Mouse (Mus musculus): ENCODE measurements at regions not wholly inside any gene's neighbourhood (a gene's known extent, or its start where the extent isn't known, plus 50 kb on each side); places are given as distances from the start of the nearest gene placed in this dataset.

DNA sequence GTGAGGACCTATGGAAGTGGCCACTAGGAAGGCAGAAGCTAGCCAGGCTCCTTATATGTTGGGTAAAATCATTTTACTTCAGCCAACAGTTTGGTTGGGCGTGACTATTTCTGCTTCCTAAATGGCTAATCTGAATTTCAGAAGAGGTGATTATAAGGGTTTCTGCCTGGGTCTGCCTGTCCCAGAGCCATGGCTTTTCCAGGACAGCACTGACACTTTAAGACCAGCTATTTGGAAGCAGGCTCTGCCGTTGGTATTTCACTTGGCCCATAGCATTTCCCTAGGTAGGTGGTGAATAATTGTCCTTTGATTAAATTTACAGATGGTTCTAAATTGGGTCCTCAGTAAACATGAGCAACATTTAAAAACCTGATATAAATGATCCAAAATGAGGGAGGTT is 240.3 kb downstream of the Plpp3 start:
- no peak for DNase-seq

DNA sequence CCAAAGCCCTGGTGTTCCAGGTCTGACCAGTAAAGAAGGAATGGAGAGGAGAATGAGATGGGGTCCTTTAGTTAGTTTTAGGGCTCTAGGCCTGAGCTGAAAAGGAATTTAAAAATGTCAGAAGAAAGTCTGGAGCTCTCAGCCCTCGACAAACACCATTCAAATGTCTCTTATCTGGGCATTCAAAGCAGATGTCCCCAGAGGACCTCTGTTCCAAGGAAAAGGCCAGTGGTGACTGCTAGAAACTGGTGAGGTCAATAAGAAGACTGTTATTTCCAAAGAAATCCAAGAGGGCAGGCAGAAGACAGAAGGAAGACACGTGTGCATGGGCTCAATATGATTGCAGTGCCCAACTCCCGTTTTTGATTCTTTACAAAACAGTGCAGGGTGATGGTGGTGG is 244.9 kb downstream of the Plpp3 start:
- DNase-seq = no peak

DNA sequence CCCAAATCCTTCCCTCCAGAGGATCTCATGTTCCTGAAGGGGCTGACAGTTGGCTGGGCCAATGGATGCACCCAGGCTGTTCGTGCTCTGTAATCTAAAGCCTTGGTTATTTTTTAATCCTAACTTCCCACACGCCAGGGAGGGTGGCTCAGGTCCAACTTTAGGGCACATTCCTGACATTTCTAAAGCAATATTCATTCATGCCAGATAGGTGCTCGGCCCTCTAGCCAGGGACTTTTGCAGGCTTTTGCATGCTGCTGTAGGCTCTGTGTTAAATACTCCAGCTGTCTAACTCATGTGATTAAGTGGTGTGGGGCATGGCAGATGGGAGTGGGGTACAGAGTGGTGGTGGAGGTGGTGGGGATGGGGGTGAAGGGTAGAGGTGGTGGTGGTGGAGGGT is 246.0 kb downstream of the Plpp3 start:
- DNase-seq = no peak

DNA sequence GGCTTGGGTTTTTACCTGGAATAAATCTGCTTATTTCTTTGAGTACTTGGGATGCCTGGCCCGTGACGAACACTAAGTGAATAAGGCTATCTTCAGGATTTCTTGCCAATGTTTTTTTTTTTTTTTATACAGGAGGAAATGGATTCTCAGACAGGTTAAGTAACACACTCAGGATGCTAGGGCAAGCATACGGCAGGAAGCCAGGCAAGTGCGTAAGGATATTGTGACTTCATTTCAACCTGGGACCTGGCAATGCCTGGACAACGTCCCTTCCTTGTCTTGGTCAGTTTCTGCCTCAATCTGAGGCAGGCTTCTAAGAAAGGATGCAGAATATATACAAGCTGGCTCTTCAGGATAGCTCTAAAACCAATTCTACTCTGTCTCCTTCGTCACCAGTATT is 246.5 kb downstream of the Plpp3 start:
- DNase-seq = no peak

DNA sequence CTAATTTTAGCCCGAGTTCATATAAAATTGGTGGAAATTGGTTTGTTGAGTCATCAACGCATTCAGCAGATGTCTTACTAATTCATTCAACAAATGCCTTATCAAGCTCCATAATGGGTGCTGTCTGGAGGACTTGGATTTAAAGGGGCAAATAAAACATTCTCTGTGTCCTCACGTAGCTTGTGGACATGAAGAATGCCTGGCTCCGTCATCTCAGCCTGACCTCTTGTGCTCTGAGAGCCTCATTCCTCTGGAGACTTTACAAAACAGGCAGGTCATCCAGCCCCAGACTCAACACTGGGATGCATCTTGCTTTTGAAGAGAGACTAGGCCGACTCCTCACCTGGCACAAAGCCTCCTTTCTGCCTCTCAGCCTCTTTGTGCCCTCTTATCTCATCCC is 248.6 kb downstream of the Plpp3 start:
- no peak for DNase-seq

DNA sequence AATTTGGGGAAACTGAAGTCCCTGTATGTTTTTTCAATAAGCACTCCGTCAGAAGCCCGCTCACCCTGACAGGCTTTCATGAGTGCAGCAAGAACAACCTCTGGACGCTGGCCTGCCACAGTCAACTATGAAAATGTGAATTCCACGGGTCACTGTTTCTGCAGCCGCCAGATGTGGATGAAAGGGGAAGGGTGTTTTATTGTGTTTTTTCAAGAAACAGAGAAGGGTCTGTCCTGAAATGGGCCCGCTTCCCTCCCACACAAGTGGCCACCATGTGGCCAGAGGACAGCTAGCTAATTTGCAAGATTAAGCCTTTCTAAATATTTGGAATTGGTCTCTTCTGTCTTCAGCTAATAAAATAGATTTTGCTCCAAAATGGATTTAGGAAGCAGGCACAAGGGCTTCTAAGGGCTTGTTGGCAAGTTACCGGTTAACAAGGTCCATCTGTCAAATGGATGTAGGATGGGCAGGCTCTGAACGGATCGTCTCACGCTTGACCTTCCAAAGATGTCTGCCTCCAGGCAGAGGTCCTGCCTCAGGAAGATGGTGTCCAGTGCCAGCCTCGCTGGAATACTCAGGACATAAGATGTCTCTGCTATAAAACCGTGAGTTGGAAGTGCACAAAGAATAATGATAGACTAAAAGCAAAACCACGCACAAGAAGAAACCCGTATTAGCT is 249.8 kb downstream of the Plpp3 start:
- no peak for DNase-seq

DNA sequence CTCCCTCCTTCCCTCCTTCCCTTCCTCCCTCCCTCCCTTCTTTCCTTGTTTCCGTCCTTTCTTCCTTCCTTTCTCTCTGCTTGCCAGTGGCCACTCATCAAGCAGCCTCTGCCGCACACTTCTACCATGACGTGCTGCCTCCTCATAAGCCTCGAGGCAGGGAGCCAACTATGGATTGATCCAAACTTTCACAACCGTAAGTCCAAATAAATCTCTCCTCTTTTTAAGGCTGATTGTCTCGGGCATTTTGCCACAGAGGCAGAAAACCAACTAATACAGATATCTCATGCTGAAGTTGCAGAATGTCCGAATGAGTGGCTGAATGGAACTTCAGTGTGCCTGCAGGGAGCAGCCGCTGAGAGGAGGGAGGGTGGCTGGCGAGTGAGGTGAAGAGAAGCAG is 251.7 kb downstream of the Plpp3 start:
- no peak for DNase-seq

DNA sequence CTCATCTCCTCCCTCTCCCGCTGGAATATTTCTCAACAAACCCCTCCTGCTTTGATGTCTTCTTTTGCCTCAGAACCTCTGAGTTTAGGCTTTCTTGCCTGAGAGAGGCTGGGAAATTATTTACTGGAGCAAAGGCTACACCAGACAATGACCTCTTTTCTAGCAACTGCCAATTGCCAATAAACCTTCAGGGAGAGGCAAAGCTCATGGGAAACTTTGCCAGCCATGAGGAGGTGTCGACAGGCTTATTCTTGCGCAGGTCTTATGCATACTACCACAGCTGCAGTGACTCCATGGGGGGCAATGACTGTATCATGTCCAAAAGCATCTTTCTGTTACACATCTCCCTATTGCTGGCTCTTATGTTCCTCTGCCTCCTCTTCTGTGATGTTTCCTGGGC is 260.0 kb downstream of the Plpp3 start:
- DNase-seq = no peak

DNA sequence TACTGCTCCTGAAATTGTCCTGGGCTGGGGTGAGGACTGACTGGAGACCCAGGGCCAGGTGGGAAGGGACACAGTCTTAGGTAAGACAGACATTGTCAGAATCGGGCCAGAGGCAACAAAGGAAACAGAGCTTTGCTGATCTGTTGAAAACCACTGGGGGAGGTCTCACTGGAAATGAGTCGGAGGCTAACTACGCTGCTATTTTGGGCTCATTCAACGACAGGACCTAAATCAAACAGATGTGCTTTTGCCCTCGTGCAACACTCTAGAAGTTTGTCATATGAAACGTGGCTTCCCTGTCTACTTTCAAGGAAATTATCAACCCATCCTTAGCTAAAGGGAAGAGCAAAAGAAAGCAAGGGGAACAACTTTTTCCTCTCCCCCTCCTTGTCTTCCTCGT is 265.3 kb downstream of the Plpp3 start:
- DNase-seq = no peak

DNA sequence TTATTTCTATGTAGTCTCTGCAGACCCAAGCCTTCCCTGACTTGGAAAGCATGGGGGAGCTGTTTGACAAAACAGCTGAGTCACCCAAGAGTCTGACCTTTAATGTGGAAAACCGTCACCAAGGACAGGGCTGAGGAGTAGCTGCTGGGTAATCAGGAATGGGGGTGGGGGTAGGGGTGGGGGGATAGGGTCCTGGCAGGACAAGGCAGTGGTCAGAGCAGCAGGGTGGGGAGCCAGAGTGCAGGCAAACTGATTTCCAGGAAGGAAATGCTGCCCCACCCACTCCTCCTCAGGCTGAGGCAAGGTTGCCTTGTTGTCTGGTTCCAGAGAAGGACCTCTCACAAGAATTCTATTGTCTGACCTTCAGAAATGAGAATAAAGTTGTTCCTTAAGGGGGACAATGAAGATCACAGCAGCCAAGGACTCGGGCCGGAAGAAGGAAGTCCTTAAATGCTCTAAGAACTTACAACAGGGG is 266.6 kb downstream of the Plpp3 start:
- no peak for DNase-seq

DNA sequence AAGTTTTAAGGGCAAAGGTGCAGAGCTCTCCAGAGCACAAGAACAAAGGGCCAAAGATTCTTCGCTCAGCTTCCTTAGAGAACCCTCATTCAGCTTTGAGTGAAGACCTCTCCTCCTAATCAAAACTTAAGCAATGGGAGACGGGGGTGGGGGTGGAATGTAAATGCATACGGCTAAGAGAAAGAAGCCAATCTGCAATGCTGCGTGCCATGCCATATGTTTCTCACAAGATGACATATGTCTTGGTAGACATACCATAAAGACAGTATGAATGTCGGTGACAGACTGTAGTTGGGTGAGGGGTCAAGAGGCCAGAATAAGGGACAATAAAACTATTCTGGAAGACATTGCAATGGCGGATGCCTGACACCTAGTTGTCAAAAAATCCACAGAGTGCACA is 267.9 kb downstream of the Plpp3 start:
- no peak for DNase-seq

DNA sequence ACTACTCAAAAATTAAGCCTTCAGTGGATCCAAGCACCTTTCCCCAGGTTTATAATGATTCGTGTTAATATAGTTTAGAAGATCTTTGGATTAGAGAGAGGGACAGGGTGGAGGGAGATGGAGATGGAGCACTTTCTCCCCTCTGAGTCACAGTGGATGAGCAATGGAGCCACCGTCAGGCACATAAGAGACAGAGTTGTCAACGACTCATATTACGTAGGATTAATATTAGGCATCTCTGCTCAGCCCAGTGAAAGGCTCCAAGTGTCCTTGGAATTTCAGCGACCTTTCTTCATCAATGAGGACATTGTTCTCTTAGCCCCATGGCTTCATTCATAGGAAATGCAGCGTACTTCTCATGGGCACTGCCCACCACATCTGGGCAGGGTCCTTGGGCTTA is 270.4 kb downstream of the Plpp3 start:
- no peak for DNase-seq

DNA sequence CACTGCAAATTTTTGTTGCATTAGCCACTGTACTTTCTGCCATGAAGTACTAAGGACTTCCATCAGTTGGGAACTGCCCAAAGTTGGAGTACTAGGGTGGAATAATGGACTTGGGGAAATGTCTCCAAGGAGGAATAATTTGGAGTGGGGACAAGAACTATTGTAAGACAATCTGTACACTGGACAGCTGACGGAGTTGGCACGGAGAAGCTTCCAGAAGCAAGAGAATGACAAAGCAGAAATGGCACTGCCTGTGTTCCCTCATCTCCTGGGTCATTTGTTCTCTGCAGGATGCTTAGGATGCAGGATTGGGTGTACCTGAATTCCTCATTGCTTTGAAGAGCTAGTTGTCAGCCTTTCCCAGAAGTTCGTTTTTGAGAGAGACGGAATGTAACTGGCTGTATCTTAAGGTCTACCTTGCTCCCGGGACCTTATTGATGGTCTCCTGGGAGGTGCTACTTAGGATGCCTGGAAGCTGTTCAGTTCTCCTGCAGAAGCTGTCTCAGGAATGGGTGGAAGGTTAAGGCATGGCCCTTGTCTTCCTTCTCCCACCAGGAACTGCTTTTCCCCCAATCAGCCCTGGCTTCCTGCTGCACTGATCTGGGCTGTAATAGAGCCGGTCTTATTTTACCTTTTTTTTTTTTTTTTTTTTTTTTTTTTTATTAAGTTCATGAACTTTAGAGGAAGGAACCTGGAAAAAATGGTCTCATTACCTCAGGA is 272.4 kb downstream of the Plpp3 start:
- no peak for DNase-seq

DNA sequence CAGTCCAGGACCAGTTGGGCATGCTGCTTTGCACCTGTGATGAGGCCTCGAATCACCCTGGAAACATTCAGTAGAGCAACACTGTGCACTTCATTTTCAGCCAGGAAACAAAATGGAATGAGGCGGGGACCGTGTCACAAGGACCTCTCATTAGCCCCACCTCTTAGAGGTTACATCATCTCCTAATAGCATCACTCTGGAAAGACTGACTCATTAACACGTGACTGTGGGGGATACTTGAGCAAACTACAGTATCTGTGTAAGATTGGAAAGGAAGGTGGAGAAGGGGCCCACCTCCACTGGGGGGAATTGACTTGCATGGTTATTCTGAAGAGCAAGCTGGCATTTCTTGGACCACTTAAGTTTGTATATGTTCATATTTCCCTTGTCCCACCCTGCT is 275.3 kb downstream of the Plpp3 start:
- no peak for DNase-seq

DNA sequence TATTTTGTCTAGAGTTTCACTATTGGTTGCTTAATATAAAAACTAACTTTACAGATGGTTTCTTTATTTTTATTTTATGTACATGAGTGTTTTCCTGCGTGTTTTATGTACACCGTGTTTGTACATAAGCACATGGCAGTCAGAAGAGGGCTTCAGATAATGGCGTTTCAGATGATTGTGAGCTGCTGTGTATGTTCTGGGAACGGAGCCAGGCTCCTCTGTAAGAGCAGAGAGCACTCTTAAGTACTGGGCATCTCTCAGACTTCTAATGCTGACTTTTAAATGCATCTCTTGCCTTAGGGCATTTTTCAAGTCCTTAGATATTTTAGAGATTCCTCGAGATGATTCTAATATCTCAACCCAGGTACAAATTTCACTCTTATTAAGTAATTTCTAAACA is 280.0 kb downstream of the Plpp3 start:
- DNase-seq = no peak

DNA sequence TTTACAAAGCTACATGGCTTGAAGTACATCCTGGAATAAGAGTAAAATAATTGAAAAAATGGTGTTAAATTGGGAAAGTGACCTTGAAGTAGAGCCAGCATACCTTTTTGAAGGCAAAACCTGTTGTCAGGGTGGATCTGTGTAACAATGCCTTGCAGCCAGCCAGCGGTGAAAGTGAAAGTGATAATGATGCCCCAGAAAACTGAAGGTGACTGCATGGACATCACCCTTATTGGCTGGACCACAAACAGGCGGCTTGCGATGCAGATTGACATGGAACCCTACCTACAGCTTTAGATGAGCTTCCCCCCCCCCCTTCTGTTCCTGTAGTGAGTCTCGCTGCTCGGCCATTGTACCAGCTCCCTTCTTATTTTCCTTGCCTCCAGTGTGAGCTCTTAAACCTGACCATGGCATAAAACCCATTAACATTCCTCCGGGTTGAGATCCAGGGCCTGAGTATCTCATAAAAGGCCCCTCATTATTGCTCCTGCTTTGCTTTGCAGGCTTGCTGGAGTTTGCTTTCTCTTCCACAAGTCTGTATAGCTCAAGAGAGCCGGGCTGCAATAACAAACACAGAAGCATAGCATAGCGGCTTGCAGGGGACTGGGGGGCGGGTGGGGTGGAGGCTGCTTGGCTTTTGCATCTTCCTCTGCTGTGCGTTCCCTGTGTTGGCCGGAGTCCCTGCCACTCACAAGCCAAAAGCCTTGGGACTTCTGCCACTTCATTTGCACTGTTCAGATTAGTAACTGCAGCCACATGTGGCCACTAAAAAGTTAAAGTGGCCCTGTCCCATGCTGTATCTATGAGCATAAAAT is 292.1 kb downstream of the Plpp3 start:
- DNase-seq = no peak

DNA sequence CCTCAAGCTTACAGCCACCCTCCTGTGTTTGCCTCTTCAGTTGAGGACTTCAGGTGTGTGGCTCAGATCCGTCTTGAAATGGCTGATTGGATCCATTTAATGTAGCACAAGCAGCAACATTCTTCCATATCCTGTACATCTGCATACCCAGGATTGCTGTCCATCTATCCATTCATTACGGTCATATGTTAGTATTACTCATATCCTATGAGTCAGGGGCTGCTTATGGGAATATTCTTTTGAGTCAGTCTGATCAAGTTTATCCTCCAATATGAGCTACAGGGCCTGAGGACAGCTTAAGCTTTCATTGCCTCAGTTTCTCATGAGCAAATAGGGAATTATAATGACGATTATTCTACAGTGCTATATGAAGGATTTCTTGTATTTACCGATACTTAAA is 293.7 kb downstream of the Plpp3 start:
- DNase-seq = no peak

DNA sequence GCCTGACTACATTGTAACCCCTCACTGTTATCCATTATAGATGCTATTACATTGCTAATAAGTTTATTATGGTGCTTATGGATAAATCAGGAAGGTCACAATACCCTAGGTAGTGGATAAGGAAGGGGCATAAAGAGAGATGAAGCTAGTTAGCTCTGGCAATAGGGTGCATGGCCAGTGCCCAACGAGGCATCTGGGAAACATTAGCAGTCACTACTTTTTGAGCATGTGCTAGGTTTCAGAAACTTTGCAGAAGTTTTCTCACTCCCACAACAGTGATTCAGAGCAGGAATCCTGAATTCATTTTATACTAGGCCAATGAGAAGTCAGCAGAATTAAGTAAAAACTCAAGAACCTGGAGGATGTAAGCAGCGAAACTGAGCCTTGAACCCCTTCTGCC is 294.7 kb downstream of the Plpp3 start:
- DNase-seq = no peak

DNA sequence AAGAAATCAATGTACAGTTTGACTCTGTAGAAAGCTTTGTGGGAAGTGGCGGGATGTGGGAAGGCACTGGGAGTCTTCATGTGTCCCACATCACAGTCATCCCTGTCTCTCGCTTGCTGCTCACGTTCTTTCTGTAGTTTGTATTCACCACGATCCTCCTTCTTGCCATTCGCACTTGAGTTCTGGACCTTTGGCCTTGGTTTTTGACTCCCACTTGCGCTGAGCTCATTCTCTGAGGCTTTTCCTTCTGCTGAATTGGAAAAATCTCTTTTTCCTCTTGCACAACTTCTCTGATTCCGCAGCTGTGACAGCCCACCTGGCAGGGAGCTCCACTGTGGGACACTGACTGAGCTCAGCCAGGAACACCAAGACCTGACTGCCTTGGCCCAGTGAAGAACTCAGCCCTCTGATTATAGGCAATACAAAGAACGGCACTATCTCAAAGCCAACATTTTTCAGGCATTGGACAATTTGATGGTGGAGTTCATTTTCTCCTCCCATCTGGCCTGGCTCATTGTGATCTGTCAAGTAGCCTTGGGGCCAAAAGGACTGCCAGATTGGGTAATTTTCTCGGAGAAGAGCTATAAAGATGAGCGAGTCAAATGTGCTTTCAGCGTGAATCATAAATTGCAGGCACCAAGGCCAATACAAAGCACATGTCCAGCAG is 299.9 kb downstream of the Plpp3 start:
- DNase-seq = no peak

DNA sequence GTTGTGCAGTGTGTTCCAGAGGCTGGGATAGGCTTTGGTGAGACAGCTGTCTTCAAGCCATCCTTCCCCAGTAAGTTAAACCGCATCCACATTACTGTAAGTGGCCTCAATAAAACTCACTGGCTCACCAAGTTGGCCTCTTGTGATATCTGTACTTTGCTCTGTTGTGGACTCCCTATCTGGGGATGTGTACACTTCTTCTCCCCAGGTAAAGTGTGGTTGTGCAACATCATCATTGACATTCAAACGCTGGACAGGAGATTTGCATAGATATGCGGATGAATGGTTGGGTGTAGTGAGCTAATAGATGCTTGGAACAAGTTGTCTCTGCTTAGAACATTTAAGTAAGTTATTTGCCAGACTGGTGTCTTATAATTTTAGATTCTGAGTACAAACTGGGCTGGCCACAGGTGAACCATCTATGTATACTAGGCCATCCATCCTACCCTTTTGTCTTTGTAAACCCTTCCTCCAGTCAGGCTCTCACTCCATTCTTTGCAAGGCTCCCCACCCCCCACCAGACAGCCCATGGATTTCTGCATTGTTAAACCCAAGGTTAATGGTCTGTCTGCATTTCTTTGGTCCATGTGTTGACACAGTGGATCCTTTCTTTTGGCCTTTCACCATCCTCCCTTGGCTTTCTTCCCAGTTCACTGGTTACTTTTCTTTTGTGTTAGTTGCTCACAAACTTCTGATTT is 303.0 kb downstream of the Plpp3 start:
- DNase-seq = no peak

DNA sequence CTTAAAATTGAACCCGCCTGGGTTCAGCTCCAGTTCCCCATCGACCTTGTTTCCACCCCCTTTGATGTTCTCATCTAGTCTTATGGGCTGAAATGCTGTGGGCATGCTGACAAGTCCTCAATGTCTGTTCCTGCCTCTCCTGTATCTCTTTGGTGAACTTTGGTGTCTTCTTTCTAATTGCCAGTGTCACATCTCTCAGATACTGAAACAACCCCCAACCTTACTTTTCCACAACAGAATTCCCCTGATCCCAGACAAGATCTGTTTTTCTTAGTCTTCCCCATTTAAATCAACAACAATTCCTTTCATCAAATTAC is 303.5 kb downstream of the Plpp3 start:
- DNase-seq = no peak

DNA sequence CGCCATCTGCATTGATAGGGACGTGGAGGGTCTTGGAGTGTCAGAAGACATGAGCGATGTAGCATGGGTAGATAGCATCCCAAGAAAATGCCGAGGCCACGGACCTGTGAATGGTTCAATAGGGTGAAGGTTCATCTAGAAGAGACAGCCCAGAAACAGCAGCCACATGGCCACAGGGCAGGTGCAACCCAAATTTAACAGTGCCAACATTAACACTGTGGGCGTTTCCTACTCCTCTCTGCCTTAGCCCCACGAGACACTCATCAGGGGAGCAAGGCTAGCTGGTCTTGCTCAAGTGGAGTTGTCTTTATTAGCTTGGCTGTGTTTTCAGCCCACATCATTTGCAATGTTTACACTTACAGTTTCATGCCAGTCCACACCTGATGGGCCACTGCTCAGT is 310.7 kb downstream of the Plpp3 start:
- no peak for DNase-seq

DNA sequence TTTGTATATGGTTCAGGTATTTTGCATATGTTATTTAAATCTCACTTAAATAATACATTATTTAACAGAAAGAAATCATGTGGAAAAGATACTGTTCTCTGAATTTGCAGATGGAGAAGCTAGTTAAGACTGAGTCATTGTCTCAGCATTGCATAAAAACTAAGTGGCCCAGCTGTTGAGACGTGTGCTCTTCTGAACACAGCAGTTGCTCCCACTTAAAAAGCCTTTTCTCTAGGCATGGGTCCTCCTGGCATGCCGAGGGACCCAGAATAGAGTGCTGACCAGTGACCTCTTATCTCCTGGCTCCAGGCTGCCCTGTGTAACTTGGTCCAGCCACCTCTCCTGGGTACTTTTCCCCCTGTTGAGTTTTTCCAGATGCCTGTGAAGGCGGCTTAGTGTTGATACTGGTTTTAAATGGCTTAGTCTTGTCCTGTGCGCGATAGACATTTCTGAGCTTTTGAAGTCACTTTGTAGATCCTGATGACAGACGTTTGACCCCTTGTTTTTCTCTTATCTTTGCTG is 312.2 kb downstream of the Plpp3 start:
- no peak for DNase-seq
